Mouse (Mus musculus) erythroid progenitor cell, adult 5-6 weeks (primary cell): ENCODE data around the gene Prkce. TPM values are rescaled to one million over a fixed set of nuclear protein-coding genes. Genes with fewer than 3 reads are reported as not detected.

ENCODE experiments used
- ATAC-seq: replicated peaks from 2 replicates; pipeline ENCODE4 v1.8.0; 2016; ENCODE audit warnings: moderate number of reproducible peaks, mild to moderate bottlenecking, moderate TSS enrichment, inconsistent platforms; ENCODE audit not compliant: poor library complexity, low FRiP score, severe bottlenecking
- total RNA-seq, 2 experiments: library from RNA; stranded (forward) in 1 of 2; stranded (reverse) in 1 of 2; fragments of 150-400 nt in 1 of 2; fragments of 186-747, 209-891 nt in 1 of 2; gene quantifications; 2 replicates each; pipeline versions ENCODE4 v1.2.3 to v1.2.4; 2015 to 2017; ENCODE audit warnings: low replicate concordance in 2 of 2

Prkce gene
- total RNA-seq, 2 experiments from 2014 or later, result 0.30 to 2.9 TPM

DNA sequence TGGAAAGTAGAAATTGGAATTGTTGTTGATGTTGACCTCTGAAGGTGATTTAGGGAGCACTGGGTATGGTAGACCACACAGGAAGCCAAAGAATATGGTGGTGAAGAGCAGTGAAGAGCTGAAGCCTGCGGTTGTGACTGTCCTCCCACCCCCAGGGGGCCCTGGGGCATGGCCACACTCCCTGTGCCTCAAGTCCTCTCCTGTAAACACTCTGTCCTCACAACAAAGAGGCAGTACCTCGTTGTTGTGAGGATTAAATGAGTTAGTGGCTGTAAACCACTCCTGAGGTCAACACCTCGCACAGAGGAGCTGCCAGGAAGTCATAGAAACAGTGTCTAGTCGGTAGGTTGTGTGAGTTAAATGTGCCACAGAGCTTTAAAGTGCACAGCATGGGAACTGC is 155.7 kb downstream of the Prkce start:
- no peak for ATAC-seq

DNA sequence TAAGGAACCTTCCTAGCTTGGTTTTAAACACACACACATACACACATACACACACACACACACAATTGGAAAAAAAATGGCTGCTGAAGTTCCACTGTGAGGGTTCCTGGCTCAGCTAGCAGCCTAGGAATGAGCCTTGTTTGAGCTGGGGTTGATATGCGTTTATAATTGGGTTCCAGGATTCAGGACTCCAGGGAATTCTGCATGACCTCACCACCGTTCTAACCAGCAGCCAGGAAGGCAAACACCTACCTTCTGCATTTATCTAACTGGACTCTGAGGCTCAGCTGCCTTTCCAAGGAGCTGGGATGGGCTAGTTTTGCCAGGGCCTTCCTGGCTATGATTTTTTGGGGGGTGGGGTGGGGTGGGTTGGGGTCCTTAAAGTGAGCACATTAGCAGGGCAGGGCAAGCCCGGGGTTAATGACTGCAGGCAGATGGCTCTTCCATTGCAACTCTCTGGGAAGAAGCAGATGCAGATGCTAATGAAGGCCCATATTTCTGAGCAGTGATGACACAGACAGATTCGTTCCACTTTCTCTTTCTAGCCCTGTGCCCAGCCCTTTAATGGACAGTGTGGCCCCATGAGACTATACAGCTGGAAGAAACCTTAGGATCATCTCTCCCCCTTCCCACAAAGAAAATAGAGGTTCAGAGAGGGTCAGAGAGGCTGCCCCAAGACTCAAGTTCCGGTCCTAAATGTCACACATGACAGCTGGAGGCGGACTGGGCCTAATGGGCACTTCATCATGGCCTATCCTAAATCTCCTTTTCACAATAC is 156.5 kb downstream of the Prkce start:
- no peak for ATAC-seq

DNA sequence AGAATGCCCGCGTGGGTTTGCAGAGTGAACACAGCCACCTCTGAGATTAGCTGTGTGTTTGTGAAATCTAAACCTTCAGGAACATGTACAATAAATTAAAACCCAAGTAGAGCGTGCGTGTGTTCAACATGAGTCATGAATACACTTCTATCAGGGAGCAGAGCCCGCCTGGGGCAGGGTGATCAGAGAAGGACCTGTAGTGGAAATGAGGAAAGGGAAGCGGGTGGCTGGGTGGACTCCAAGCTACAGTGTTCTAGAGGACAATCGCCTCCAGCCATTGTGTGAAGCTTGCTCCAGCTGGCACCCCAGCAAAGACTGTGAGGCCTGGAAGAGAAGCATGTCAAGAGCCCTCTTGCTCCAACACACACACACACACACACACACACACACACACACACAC is 157.2 kb downstream of the Prkce start:
- no peak for ATAC-seq

DNA sequence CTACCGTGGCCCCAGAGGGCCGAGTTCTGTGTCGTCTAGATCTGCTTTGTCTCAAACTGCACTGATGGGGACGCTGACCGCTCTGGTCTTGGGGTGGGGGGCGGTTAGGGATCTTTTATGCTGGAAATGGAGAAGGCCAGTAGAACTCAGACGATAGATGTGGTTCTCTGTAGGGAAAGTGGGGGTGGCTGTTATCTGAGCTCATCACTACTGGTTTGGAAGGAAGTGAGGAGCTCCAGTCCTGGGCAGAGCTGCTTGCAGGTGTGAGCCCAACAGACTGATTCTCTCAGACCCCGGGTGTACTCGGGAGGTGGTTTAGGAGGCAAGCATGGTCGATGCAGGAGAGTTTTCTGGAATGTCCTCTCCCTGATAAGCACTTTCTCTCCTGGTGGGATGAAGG is 157.7 kb downstream of the Prkce start:
- ATAC-seq, result no peak

DNA sequence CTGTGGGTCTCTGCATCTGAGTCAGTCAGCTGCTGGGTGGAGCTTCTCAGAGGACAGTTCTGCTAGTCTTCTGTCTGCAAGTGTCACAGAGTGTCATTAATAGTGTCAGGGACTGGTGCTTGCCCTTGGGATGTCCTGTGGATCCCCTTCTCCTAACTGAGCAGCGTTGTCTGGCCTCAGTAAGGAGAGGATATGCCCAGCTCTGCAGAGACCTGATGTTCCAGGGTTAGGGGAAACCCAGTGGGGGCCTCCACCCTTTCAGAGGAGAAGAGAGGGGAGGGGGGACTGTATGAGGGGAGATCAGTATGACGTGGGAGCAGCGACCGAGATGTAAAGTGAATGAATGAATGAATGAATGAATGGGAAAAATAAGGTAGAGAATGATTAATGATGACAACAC is 160.4 kb downstream of the Prkce start:
- no peak for ATAC-seq

GRCm38 (mm10) chr17:86329273-86330075 is 161.9 kb downstream of the Prkce start:
- ATAC-seq, result no peak

- ATAC-seq, result no peak
Observed at GRCm38 (mm10) chr17:86330076-86330955, 162.7 kb downstream of the Prkce start.

DNA sequence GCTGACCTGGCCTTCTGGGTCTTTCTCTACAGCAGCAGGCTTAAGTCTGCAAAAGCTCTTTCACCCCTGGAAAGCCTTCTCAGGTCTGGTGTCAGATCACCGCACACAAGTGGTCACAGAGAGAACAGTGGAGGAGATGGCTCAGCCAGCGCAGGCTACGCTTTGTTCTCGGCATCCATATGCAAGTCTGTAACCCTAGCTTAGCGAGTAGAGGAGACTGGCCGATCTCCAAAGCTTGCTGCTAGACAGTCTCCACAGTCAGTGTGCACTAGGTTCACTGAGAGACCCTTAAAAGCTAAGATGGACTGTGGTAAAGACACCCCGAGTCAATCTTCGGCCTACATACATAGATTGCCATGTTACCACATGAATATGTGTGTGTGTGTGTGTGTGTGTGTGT is 164.2 kb downstream of the Prkce start:
- ATAC-seq, result no peak

- ATAC-seq, result no peak
Observed at GRCm38 (mm10) chr17:86334990-86335389, 167.4 kb downstream of the Prkce start.

DNA sequence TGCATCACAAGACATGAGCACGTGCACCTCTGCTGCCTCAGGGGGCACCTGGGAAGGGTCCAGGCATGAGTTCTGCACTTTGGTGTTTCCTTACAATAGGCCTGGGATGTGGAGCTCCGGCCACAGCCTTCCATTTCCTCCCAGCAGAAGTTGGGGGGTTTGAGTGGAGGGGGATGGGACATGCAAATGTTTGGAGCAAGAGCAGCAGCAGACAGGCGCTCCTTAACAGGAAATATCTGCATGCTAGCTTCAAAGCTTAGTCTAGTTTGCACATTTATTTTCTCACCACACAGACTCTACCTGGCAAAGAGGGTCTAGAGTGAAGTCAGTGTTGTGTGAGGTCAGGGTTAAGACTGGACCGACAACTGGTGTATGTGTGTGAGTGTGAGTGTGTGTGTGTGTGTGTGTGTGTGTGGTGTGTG is 169.1 kb downstream of the Prkce start:
- ATAC-seq, result no peak

- ATAC-seq, result no peak
Observed at GRCm38 (mm10) chr17:86337076-86337475, 169.5 kb downstream of the Prkce start.

GRCm38 (mm10) chr17:86338328-86338727 is 170.7 kb downstream of the Prkce start:
- no peak for ATAC-seq

DNA sequence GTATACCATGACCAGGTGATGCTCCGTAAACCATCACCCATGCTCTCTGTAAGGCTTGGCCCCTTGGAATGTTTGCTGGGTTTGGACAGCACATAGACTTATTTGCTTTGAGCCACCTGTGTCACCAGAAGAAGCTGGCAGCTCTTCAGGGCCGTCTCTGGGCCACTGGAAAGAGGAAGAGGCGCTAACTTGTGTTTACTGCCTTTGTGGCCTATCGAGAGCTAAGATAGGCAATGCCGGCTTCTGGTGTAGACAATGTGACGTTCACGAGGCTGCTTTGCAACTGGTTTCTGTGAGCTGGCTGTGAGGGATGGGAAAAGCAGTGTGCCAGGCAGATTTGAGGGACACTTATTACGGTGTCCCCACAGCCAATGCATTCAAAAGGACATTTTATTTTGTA is 176.4 kb downstream of the Prkce start:
- ATAC-seq, result no peak

DNA sequence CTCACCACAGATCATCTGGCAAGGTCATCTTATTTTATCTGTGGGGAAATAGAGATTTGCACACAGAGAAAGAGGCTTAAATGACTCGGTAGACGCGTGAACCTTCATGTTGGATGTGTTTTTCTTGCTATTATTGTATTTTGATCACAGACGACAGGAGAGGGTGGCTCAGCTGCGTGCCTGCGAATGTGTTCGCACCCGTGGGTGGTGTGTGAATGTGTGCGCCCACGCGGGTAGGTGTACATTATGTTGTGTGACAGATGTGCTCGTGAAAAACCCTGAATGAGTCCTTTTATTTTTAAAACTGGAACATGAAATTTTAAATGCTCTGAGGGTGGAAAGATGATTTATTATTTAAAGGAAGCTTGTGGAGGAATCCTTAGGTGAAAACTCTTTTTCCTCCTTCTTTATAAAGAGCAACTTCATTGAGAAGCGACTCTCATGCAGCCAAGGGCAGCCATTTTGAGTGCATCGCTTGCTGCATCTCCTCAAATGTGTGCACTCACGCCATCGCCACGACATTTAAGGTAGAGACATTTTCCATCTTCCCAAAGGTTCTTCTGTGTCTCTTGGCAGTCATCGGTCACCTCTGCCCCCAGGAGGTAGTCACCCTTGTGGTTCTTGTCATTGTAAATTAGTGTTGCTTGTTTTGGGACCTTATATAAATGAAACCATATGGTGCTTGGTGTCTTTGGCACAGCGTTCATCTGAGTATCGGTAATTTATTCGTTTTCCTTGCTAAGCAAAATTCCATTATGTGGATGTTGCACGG is 177.8 kb downstream of the Prkce start:
- ATAC-seq, result no peak

DNA sequence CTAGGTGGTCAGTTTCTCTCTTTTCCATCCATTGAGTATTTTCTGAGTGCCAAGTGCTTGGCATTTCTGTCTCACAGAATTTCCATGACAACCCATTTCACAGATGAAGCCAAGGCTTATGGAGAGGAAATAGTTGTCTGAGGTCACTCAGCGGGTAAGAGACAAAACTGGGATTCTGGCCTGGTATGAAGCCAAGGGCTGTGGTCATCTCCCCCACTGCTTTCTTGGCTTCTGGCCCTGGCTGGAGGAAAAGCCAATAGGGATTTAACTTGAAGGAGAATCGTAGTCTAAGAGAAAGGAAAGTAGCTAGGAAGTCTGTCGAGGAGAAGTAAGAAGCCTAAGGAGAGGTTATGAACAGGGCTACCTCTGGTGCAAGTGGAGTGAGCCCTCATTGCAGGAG is 182.7 kb downstream of the Prkce start:
- no peak for ATAC-seq

DNA sequence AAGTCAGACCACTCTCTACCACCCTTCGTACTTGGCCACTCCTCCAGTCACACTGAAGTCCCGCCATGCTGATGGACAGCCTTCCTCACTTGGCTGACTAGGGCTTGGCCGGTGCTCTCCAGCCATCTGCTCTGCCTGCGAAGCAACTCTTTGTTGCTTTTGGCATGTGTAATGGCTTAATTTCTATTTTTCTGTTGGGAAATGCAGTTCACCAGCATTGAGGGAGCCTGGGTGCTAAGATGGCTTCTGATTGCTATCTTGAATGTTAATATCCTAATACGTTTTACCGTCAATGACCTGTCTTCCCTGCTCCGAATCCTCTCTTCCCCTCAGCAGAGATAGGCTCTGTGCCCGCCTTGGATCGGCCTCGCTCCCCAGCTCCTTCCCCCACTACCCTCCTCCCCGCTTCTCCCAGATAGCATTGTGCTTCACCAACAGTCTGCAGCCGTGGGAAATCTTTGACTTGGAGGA is 183.2 kb downstream of the Prkce start:
- no peak for ATAC-seq

DNA sequence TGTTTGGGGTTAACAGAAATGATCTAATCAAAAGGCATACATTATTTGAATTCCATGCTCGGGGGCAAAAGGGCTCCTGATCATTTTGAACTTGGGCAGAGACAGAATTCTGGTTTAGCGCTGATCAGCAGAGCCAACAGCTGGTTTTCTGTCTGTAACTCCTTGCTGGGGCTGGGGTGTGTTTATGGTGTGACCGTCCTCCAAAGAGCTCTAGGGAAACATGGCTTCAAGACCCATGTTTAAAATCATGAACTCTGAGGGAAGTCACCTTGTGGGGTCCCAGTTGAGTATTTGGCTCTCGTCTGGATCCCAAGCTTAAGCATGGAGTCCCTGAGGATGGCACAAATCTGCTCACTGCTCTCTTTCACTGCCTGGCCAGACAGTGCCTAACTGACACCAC is 183.7 kb downstream of the Prkce start:
- ATAC-seq, result no peak

- no peak for ATAC-seq
Observed at GRCm38 (mm10) chr17:86352247-86353037, 184.9 kb downstream of the Prkce start.

DNA sequence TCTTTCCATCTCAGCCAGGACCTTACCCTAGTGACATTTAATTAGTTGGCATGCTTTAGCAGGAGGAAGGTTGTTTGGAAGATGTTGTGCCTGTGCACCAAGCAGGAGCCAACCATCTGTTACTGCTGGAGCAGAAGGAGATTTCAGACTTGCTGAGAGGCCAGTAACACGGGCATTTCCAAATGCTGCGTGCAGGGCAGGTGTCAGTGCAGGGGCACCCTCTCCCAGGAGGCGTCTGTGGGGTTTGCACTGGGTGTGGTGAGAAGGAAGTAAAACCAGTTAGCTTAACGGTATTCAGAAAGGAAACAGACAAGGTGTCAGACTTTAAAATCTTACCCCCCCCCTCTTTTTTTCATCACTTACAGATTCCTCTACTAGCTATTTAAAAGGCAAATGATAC is 186.1 kb downstream of the Prkce start:
- no peak for ATAC-seq
